In the genomic region with DNA sequence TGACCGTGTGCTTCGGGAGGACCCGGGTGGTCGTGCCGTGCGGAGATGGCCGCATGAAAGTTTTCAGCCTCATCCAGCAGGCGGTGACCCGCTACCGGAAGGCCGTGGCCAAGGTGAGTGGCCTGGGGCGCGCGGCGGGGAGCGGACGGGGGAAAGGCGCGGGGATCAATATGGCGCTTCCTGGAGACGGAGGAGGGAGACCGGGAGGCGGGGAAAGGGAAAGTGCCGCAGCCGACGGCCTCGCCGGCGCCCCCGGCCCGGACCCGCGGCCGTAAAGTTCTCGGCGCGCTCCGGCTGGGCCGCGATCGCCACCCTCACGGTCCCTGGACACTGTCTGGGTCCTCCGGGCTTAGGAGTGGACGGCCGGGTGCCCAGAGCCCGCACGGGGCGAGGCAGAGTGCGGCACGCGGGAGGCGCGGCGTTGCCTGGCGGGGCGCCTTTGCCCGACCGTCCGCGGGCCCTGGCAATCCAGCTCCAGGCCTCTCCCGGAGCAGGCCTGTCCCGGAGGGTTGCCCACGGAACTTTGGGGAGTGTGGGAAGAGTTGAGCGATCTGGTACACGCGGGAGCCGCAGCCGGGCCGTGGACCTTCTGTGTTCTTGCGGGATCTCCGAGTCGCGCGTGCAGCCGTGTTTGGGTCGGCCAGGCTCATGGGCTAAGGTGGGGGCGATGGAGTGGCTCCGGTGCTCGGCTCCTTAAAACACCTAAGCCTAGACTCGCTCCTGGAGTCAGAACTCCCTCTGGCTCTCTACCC, we compare ENCODE assay signal across 8 mouse cellular contexts. TPM values are rescaled to one million over a fixed set of nuclear protein-coding genes. Genes with fewer than 3 reads are reported as not detected.
A peak's percentile ranks its signal among the peaks of the same experiment; 100 is the strongest.
DNase-seq lines count a peak whose midpoint lies in the region; ATAC-seq and TF ChIP-seq lines count a peak whose summit lies in the region.

No protein-coding gene starts in this region.

- no peaks in the 10 kb centered on the region for H3K27me3 ChIP-seq in forebrain, embryonic 12.5 days
- H3K27me3 ChIP-seq in heart, embryonic 16.5 days (ENCODE audit: control insufficient read depth, insufficient read depth, low read length) = no peaks in the 10 kb centered on the region
- H3K27me3 ChIP-seq in lung, embryonic 14.5 days (ENCODE audit: insufficient read depth, low read length) = no peaks in the 10 kb centered on the region

- H3K36me3 ChIP-seq in ES-E14 (ENCODE audit: control insufficient read depth, insufficient read depth, low read length, poor library complexity, severe bottlenecking) = no peaks in the 10 kb centered on the region
- no peaks in the 10 kb centered on the region for H3K36me3 ChIP-seq in forebrain, embryonic 12.5 days (replicated peaks)
- H3K36me3 ChIP-seq in heart, embryonic 16.5 days (ENCODE audit: control insufficient read depth, insufficient read depth) = no peaks in the 10 kb centered on the region
- no peaks in the 10 kb centered on the region for H3K36me3 ChIP-seq in lung, embryonic 14.5 days (ENCODE audit: insufficient read depth)

- no peak overlapping the region; the same call in 1 of the 2 replicates for H3K27ac ChIP-seq in ES-E14 (ENCODE audit: insufficient read depth, low read depth, low read length, poor library complexity, severe bottlenecking)
- peak overlapping the region; percentile 84 for H3K27ac ChIP-seq in brown adipose tissue, adult 24 weeks (replicated peaks; ENCODE audit: low read depth, low read length)
- H3K27ac ChIP-seq in forebrain, embryonic 12.5 days = peak overlapping the region; percentile 98
- H3K27ac ChIP-seq in heart, embryonic 16.5 days (ENCODE audit: low read length) = peak overlapping the region; percentile 97
- H3K27ac ChIP-seq in lung, embryonic 14.5 days (ENCODE audit: low read depth) = peak overlapping the region; percentile 99

- peak; percentile 69 for ATAC-seq in forebrain, embryonic 12.5 days (ENCODE audit: low FRiP score)
- peak; percentile 53 for ATAC-seq in heart, embryonic 16.5 days (replicated peaks; ENCODE audit: extremely low read depth, insufficient read depth, low FRiP score)
- ATAC-seq in lung, embryonic 14.5 days (ENCODE audit: insufficient read depth) = peak; percentile 71
- no peak for ATAC-seq in activated CD4-positive, CD25-positive, alpha-beta regulatory T cell, adult 4 months

- DNase-seq in ES-E14 (ENCODE audit: low read depth, low spot score) = peak; percentile 36
- peak; percentile 69 for DNase-seq in kidney, postnatal 14 days
- peak; percentile 65 for DNase-seq in lung, embryonic 14.5 days
- peak; percentile 71 for DNase-seq in ovary, postnatal 36 days (ENCODE audit: low spot score)

- no peaks in the 10 kb centered on the region for H3K9me3 ChIP-seq in ES-E14 (ENCODE audit: control insufficient read depth, insufficient read depth, low read depth, low read length)
- no peaks in the 10 kb centered on the region for H3K9me3 ChIP-seq in forebrain, embryonic 12.5 days
- no peaks in the 10 kb centered on the region for H3K9me3 ChIP-seq in heart, embryonic 16.5 days (replicated peaks; ENCODE audit: control insufficient read depth, low read length)
- H3K9me3 ChIP-seq in lung, embryonic 14.5 days (ENCODE audit: low read depth, low read length) = no peaks in the 10 kb centered on the region

- in situ Hi-C loops in ES-E14 (cut with MboI; ENCODE audit: low sequenced_read_pairs in 2 of 2, unreplicated experiment in 2 of 2) = no loop called here

- H3K4me3 ChIP-seq in ES-E14 (ENCODE audit: insufficient read depth in 1 of 2, low read depth in 1 of 2, low read length in 2 of 2, poor library complexity in 1 of 2, severe bottlenecking in 1 of 2) = peak overlapping the region; percentile 81 to 99
- H3K4me3 ChIP-seq in brown adipose tissue, adult 24 weeks (ENCODE audit: insufficient read depth, low read depth, low read length) = peak overlapping the region; percentile 91
- peak overlapping the region; percentile 89 for H3K4me3 ChIP-seq in forebrain, embryonic 12.5 days (replicated peaks)
- peak overlapping the region; percentile 94 for H3K4me3 ChIP-seq in heart, embryonic 16.5 days (ENCODE audit: low read length)
- H3K4me3 ChIP-seq in lung, embryonic 14.5 days (ENCODE audit: low read depth, low read length) = peak overlapping the region; percentile 90

- under 1% methylated on average over 78 of the region's 80 CpGs for WGBS in forebrain, embryonic 12.5 days
- WGBS in heart, embryonic 16.5 days = under 1% methylated on average over 69 of the region's 80 CpGs
- under 1% methylated on average over 78 of the region's 80 CpGs for WGBS in lung, embryonic 14.5 days

- H3K9ac ChIP-seq in ES-E14 (ENCODE audit: insufficient read depth, low read depth, low read length, poor library complexity, severe bottlenecking) = peak overlapping the region; percentile 90
- peak overlapping the region; percentile 97 for H3K9ac ChIP-seq in forebrain, embryonic 12.5 days
- H3K9ac ChIP-seq in heart, embryonic 16.5 days (ENCODE audit: low read length) = peak overlapping the region; percentile 94
- H3K9ac ChIP-seq in lung, embryonic 14.5 days = peak overlapping the region; percentile 97

- TF ChIP-seq CTCF in lung, embryonic 14.5 days (IDR thresholded peaks at IDR 0.05; ENCODE audit: low read depth) = no peak

- peak overlapping the region; percentile 65 for H3K4me2 ChIP-seq in forebrain, embryonic 12.5 days
- peak overlapping the region; percentile 69 for H3K4me2 ChIP-seq in heart, embryonic 16.5 days (ENCODE audit: low read depth, low read length)
- peak overlapping the region; percentile 78 for H3K4me2 ChIP-seq in lung, embryonic 14.5 days

- H3K4me1 ChIP-seq in ES-E14 (ENCODE audit: control insufficient read depth in 2 of 2, insufficient read depth in 2 of 2, low read length in 2 of 2, poor library complexity in 1 of 2) = peaks cover 2 to 8% of the 10 kb centered on the region in 2 experiments; a peak in 1 of 4 replicates
- 0 out of 2 replicates have a peak, but pooled peaks cover 2% of the 10 kb centered on the region for H3K4me1 ChIP-seq in brown adipose tissue, adult 24 weeks (ENCODE audit: control insufficient read depth, insufficient read depth, insufficient read length, low read length)
- peaks cover 40% of the 10 kb centered on the region for H3K4me1 ChIP-seq in forebrain, embryonic 12.5 days
- peaks cover 29% of the 10 kb centered on the region for H3K4me1 ChIP-seq in heart, embryonic 16.5 days (ENCODE audit: control insufficient read depth, insufficient read depth, low read length)
- peaks cover 13% of the 10 kb centered on the region for H3K4me1 ChIP-seq in lung, embryonic 14.5 days (ENCODE audit: insufficient read depth)

TF ChIP-seq in ES-E14, 5 proteins besides CTCF, POLR2A, EP300 and RAD21:
- TF ChIP-seq ZC3H11A (IDR thresholded peaks at IDR 0.05; ENCODE audit: borderline replicate concordance, low read depth, low read length) = no peak
- no peak for TF ChIP-seq CHD2 (IDR thresholded peaks at IDR 0.05; ENCODE audit: low read depth, low read length)
- TF ChIP-seq HCFC1 (IDR thresholded peaks at IDR 0.05; ENCODE audit: borderline replicate concordance, insufficient read depth, low read length) = no peak
- TF ChIP-seq MAFK (IDR thresholded peaks at IDR 0.05; ENCODE audit: insufficient read depth, low read depth, low read length) = no peak
- TF ChIP-seq ZNF384 (IDR thresholded peaks at IDR 0.05; ENCODE audit: low read depth, low read length) = no peak

RNA-seq across cellular contexts. Expression of a gene that starts 0.8 kb away (rescaled TPM):
- total RNA-seq in ES-E14 (2012; rRNA removed) = 29.2 and 30.2 TPM in 2 replicates
- 14.6 and 17.9 TPM in 2 replicates for polyA plus RNA-seq in brown adipose tissue, adult 24 weeks (2012; ENCODE audit: insufficient read depth, insufficient read length, missing spikeins)
- 37.0 and 37.8 TPM in 2 replicates for polyA plus RNA-seq in forebrain, embryonic 12.5 days (2016; fragmentation: Nextera tagmentation; extraction: Ambion mirVana)
- 12.7 and 16.1 TPM in 2 replicates for polyA plus RNA-seq in heart, embryonic 16.5 days (2015; fragmentation: Nextera tagmentation; extraction: Ambion mirVana)
- polyA plus RNA-seq in lung, embryonic 14.5 days (2014; fragmentation: Nextera tagmentation; extraction: Ambion mirVana) = 32.2 and 33.8 TPM in 2 replicates
- polyA plus RNA-seq in activated CD4-positive, CD25-positive, alpha-beta regulatory T cell, adult 4 months (2017; shearing (Covaris generic)) = under 1 TPM; 0.13 to 0.61 TPM
